Mouse (Mus musculus): Measurements from ENCODE around the gene Trir. TPM values are rescaled to one million over a fixed set of nuclear protein-coding genes. Genes with fewer than 3 reads are reported as not detected.

The Trir gene
- total RNA-seq, 1 experiment = 181 TPM

DNA sequence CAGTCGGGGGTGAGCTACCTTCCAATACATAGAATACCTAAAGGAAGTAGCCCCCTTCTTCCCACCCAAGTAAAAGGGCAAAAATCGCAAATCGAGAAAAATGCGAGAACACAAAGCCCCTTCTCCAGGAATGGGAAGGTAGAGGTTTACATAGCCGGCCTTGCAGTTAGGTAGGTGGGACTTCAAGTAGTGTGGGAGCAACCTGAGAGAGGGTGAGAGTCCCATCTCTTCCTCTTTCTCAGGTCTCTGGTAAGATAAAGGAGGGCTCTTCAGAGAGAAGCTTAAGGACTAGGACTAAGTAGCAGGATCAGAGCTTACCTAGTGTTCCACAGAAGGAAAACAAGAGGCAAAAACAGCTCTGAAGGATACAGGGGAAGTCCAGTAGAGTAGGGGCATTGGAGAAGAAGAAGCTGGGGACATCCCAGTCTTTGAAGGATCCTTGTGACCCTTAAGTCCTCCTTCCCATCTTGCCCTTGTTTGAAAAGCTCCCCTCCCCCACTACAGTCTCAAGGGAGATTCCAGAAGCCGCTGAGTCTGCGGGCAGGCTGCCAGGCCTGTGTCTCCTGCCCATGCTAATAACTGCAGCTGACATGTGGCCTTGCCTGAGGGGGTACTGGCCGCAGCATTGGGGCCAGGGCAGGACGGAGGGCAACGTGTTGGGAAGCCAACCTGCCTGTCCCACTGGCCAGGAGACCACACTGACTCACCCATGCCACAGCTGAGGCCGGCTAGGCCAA is 45.8 kb upstream of the Trir start:
- H3K9ac ChIP-seq (ENCODE audit: insufficient read depth, low read depth, low read length, poor library complexity, severe bottlenecking) = peak overlapping the region; percentile 36
- no peak for DNase-seq (ENCODE audit: low read depth, low spot score)
- peak overlapping the region; percentile 44 for H3K27ac ChIP-seq (ENCODE audit: insufficient read depth, low read depth, low read length, poor library complexity, severe bottlenecking)

GRCm38 (mm10) chr8:84981644-84982498 is 44.8 kb upstream of the Trir start:
- H3K4me1 ChIP-seq (ENCODE audit: control insufficient read depth in 2 of 2, insufficient read depth in 2 of 2, low read length in 2 of 2, poor library complexity in 1 of 2) = peaks cover 11 to 25% of the 10 kb centered on the region in 2 experiments
- no peaks in the 10 kb centered on the region for H3K9me3 ChIP-seq (ENCODE audit: control insufficient read depth, insufficient read depth, low read depth, low read length)
- TF ChIP-seq CHD2 (IDR thresholded peaks at IDR 0.05; ENCODE audit: low read depth, low read length) = no peak
- H3K9ac ChIP-seq (ENCODE audit: insufficient read depth, low read depth, low read length, poor library complexity, severe bottlenecking) = no peak overlapping the region; the same call in 1 of the 2 replicates
- no peaks in the 10 kb centered on the region for H3K36me3 ChIP-seq (ENCODE audit: control insufficient read depth, insufficient read depth, low read length, poor library complexity, severe bottlenecking)
- no peak overlapping the region for H3K4me3 ChIP-seq (ENCODE audit: insufficient read depth in 1 of 2, low read depth in 1 of 2, low read length in 2 of 2, poor library complexity in 1 of 2, severe bottlenecking in 1 of 2)
- no peak for DNase-seq (ENCODE audit: low read depth, low spot score)
- H3K27ac ChIP-seq (ENCODE audit: insufficient read depth, low read depth, low read length, poor library complexity, severe bottlenecking) = no peak overlapping the region
- in situ Hi-C loops (cut with MboI; ENCODE audit: low sequenced_read_pairs in 2 of 2, unreplicated experiment in 2 of 2) = no loop called here

More for the DNA sequence above, 45.8 kb upstream of the Trir start:
- Histone ChIP-seq H3K9me3 (ENCODE audit: control insufficient read depth, insufficient read depth, low read depth, low read length) (no peaks in the 10 kb centered on the region), H3K36me3 (ENCODE audit: control insufficient read depth, insufficient read depth, low read length, poor library complexity, severe bottlenecking) (no peaks in the 10 kb centered on the region), H3K4me1 (ENCODE audit: control insufficient read depth in 2 of 2, insufficient read depth in 2 of 2, low read length in 2 of 2, poor library complexity in 1 of 2) (peaks cover 6 to 25% of the 10 kb centered on the region in 2 experiments; a peak in 3 of 4 replicates), H3K4me3 (ENCODE audit: insufficient read depth in 1 of 2, low read depth in 1 of 2, low read length in 2 of 2, poor library complexity in 1 of 2, severe bottlenecking in 1 of 2) (peak overlapping the region; percentile 64 to 77)
- in situ Hi-C loops (cut with MboI; ENCODE audit: low sequenced_read_pairs in 2 of 2, unreplicated experiment in 2 of 2) = no loop called here
- no peak for TF ChIP-seq ZNF384 (IDR thresholded peaks at IDR 0.05; ENCODE audit: low read depth, low read length)
- TF ChIP-seq HCFC1 (IDR thresholded peaks at IDR 0.05; ENCODE audit: borderline replicate concordance, insufficient read depth, low read length) = no peak
- TF ChIP-seq CHD2 (IDR thresholded peaks at IDR 0.05; ENCODE audit: low read depth, low read length) = no peak
- TF ChIP-seq MAFK (IDR thresholded peaks at IDR 0.05; ENCODE audit: insufficient read depth, low read depth, low read length) = no peak
- no peak for TF ChIP-seq ZC3H11A (IDR thresholded peaks at IDR 0.05; ENCODE audit: borderline replicate concordance, low read depth, low read length)

DNA sequence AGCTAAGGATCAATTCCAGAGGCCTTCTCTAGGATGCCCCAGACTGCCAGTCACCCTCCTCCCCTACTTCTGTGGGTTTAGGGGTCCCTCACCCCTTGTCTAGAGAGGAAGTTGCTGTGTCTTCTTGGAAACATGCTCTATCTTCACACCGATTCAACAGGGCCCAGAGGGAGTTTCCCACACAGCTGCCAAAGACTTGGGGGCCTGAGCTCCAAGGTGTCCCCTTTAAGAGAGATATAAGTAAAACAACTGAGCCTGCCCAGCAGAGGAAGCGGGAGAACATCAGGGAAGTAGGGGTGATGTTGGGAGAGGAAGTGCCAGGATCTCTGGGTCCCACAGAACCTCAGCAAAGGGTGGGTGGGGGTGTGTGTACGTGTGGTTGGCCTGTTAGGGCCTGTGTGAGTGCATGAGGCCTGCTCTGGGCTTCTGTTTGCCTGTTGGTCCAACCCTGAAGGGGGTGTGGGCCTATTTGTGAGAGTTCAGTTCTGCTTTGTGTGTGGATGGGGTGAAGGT is 44.1 kb upstream of the Trir start:
- Histone ChIP-seq H3K9ac (ENCODE audit: insufficient read depth, low read depth, low read length, poor library complexity, severe bottlenecking) (no peak overlapping the region), H3K4me1 (ENCODE audit: control insufficient read depth in 2 of 2, insufficient read depth in 2 of 2, low read length in 2 of 2, poor library complexity in 1 of 2) (peaks cover 12 to 25% of the 10 kb centered on the region in 2 experiments), H3K27ac (ENCODE audit: insufficient read depth, low read depth, low read length, poor library complexity, severe bottlenecking) (no peak overlapping the region), H3K4me3 (ENCODE audit: insufficient read depth in 1 of 2, low read depth in 1 of 2, low read length in 2 of 2, poor library complexity in 1 of 2, severe bottlenecking in 1 of 2) (no peak overlapping the region), H3K9me3 (ENCODE audit: control insufficient read depth, insufficient read depth, low read depth, low read length) (no peaks in the 10 kb centered on the region), H3K36me3 (ENCODE audit: control insufficient read depth, insufficient read depth, low read length, poor library complexity, severe bottlenecking) (no peaks in the 10 kb centered on the region)
- no peak for TF ChIP-seq HCFC1 (IDR thresholded peaks at IDR 0.05; ENCODE audit: borderline replicate concordance, insufficient read depth, low read length)
- TF ChIP-seq ZNF384 (IDR thresholded peaks at IDR 0.05; ENCODE audit: low read depth, low read length) = no peak
- TF ChIP-seq ZC3H11A (IDR thresholded peaks at IDR 0.05; ENCODE audit: borderline replicate concordance, low read depth, low read length) = no peak
- TF ChIP-seq CHD2 (IDR thresholded peaks at IDR 0.05; ENCODE audit: low read depth, low read length) = no peak
- no peak for TF ChIP-seq MAFK (IDR thresholded peaks at IDR 0.05; ENCODE audit: insufficient read depth, low read depth, low read length)
- in situ Hi-C loops (cut with MboI; ENCODE audit: low sequenced_read_pairs in 2 of 2, unreplicated experiment in 2 of 2) = no loop called here
- no peak for DNase-seq (ENCODE audit: low read depth, low spot score)

- peaks cover 15 to 29% of the 10 kb centered on the region in 2 experiments for H3K4me1 ChIP-seq (ENCODE audit: control insufficient read depth in 2 of 2, insufficient read depth in 2 of 2, low read length in 2 of 2, poor library complexity in 1 of 2)
Observed at GRCm38 (mm10) chr8:84984294-84985048, 42.2 kb upstream of the Trir start.

More at GRCm38 (mm10) chr8:84984294-84985048, 42.2 kb upstream of the Trir start:
- in situ Hi-C loops (cut with MboI; ENCODE audit: low sequenced_read_pairs in 2 of 2, unreplicated experiment in 2 of 2) = no loop called here
- H3K9ac ChIP-seq (ENCODE audit: insufficient read depth, low read depth, low read length, poor library complexity, severe bottlenecking) = peak overlapping the region; percentile 82; the same call in 1 of the 2 replicates
- H3K4me3 ChIP-seq (ENCODE audit: insufficient read depth in 1 of 2, low read depth in 1 of 2, low read length in 2 of 2, poor library complexity in 1 of 2, severe bottlenecking in 1 of 2) = peak overlapping the region; percentile 57 to 76
- no peaks in the 10 kb centered on the region for H3K36me3 ChIP-seq (ENCODE audit: control insufficient read depth, insufficient read depth, low read length, poor library complexity, severe bottlenecking)
- H3K9me3 ChIP-seq (ENCODE audit: control insufficient read depth, insufficient read depth, low read depth, low read length) = no peaks in the 10 kb centered on the region
- peak overlapping the region; percentile 89 for H3K27ac ChIP-seq (ENCODE audit: insufficient read depth, low read depth, low read length, poor library complexity, severe bottlenecking)
- no peak for DNase-seq (ENCODE audit: low read depth, low spot score)
- TF ChIP-seq ZC3H11A (IDR thresholded peaks at IDR 0.05; ENCODE audit: borderline replicate concordance, low read depth, low read length) (no peak), ZNF384 (IDR thresholded peaks at IDR 0.05; ENCODE audit: low read depth, low read length) (no peak), HCFC1 (IDR thresholded peaks at IDR 0.05; ENCODE audit: borderline replicate concordance, insufficient read depth, low read length) (no peak), MAFK (IDR thresholded peaks at IDR 0.05; ENCODE audit: insufficient read depth, low read depth, low read length) (no peak), CHD2 (IDR thresholded peaks at IDR 0.05; ENCODE audit: low read depth, low read length) (no peak)
